Mouse (Mus musculus) v-Abl transformed pro-B cells (cell line): ENCODE data around the gene Ddx19a.

Experiments
- in situ Hi-C, 2 experiments: fragments of 400-800 bp; cut with MboI; formaldehyde crosslinking; loops; one replicate each; pipeline ENCODE4 v1.15.1; 2025; ENCODE audit not compliant: unreplicated experiment in 2 of 2

The Ddx19a gene

GRCm38 (mm10) chr8:110977987-110978386 lies 19.6 kb downstream of the Ddx19a start:
- in situ Hi-C loops = loop anchor here in 1 of 2 experiments (10.0 kb wide), 1 partner anchor 113 kb away; no protein-coding TSS in a partner anchor

DNA sequence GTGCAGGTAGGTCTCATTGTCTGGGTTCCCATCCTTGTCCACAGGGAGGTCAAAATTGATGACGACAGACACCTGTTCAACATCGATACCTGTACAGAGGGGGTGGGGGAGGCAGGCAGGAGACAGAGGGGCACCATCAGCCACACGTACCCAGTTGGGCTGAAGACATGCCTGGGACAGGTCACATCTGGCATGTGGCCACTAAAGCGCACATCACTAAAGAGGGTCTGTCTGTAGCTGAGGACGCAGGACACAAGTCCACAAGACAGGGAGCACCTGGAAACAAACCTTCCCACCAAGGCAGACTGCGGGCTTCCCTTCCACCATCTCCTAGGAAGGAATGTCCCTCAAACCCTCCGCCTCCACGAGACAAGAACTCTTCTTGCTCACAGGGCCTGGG lies 21.1 kb downstream of the Ddx19a start:
- in situ Hi-C loops = loop anchor here in 1 of 2 experiments (10.0 kb wide), 1 partner anchor 112 kb away; no protein-coding TSS in a partner anchor

DNA sequence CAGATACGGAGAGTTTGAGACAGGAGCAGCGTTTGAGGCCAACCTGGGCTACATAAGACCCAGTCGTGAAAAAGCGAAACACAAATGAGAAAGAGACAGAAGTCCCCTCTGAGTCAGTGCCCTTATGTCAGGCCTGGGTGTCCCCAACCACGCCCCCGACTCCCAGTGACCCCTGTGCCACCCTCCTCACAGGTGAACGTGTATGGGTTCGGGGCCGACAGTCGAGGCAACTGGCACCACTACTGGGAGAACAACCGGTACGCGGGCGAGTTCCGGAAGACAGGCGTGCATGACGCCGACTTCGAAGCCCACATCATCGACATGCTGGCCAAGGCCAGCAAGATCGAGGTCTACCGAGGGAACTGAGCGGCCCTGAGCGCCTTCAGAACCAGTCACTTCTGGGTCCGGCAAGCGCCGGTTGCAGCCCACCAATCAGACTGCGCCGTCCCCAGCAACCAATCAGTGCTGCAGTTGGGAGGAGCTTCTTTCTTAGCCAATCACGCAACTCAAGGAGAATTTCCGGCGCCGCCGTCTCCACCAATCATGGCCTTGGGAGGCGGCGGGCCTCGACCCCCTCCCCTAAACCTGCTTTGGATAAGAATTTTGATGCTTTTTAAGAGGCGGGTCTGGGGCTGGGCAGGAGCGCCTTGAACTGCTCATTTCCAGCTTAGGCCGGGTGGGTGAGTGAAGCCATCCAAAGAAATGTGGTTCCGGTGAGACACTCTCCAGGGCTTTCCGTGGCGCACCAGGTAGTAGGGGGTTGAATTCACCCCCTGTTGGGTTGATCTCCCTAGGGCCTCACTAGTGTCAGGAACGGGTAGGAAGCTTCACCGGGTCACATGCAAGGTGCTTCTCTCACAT lies 27.5 kb downstream of the Ddx19a start:
- in situ Hi-C loops = loop anchor here (5.0 to 10.0 kb wide), 2 partner anchors 58 to 105 kb away; no protein-coding TSS in a partner anchor

- in situ Hi-C loops = loop anchor here in 1 of 2 experiments (5.0 kb wide), 1 partner anchor 55 kb away; no protein-coding TSS in a partner anchor
Measured at GRCm38 (mm10) chr8:110967326-110967725, 30.3 kb downstream of the Ddx19a start.

GRCm38 (mm10) chr8:110966586-110966985 lies 31.0 kb downstream of the Ddx19a start:
- in situ Hi-C loops = loop anchor here in 1 of 2 experiments (5.0 kb wide), 1 partner anchor 54 kb away; no protein-coding TSS in a partner anchor

DNA sequence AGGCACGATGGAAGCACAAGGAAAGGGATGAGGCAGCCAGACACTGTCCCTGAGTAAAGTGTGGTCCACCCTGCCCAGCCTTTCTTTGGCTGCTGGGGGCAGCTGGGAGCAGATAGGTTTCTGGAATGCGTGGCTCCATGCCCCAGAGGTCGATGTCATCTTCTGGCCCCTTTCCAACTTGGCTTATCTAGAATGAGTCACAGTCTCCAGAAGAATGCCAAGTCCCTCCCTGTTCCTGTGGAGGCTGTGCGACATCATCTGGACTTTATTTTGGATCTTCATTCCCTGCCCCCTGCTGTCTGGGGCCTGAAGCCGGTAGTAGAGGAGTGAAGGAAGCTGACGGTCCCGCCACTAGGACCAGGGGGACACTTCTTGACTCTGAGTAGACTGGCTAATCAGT lies 32.0 kb downstream of the Ddx19a start:
- in situ Hi-C loops = loop anchor here in 1 of 2 experiments (5.0 kb wide), 1 partner anchor 53 kb away; no protein-coding TSS in a partner anchor

DNA sequence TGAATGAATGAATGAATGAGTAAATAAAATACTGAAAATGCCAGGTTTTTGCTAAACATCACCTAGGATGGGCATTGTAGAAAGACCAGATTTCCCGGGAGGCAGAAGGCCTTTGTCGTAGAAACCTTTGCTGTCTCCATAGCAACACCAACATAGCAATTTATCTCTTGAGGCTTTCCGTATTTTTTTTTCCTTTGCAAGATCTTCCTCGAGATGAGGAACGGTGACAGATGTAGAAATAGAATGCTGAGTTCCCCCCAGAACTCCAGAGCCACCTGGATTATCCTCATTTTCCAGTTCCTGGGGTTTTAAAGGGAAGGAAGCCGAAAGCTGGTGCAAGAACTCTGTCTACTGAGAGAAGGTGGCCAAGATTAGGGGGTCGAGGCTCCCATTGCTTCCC lies 32.9 kb downstream of the Ddx19a start:
- in situ Hi-C loops = loop anchor here in 1 of 2 experiments (5.0 kb wide), 1 partner anchor 52 kb away; no protein-coding TSS in a partner anchor

- in situ Hi-C loops = no loop called here
Measured at GRCm38 (mm10) chr8:110963051-110963450, 34.5 kb downstream of the Ddx19a start.

GRCm38 (mm10) chr8:110959906-110960305 lies 37.7 kb downstream of the Ddx19a start:
- in situ Hi-C loops = loop anchor here in 1 of 2 experiments (5.0 kb wide), 1 partner anchor 38 kb away; no protein-coding TSS in a partner anchor

- in situ Hi-C loops = loop anchor here in 1 of 2 experiments (5.0 kb wide), 1 partner anchor 37 kb away; no protein-coding TSS in a partner anchor
Measured at GRCm38 (mm10) chr8:110959071-110959780, 38.4 kb downstream of the Ddx19a start.

- in situ Hi-C loops = loop anchor here in 1 of 2 experiments (5.0 kb wide), 1 partner anchor 36 kb away; no protein-coding TSS in a partner anchor
Measured at GRCm38 (mm10) chr8:110958553-110958952, 39.0 kb downstream of the Ddx19a start.

- in situ Hi-C loops = loop anchor here in 1 of 2 experiments (5.0 kb wide), 1 partner anchor 36 kb away; no protein-coding TSS in a partner anchor
Measured at GRCm38 (mm10) chr8:110958135-110958534, 39.5 kb downstream of the Ddx19a start.

DNA sequence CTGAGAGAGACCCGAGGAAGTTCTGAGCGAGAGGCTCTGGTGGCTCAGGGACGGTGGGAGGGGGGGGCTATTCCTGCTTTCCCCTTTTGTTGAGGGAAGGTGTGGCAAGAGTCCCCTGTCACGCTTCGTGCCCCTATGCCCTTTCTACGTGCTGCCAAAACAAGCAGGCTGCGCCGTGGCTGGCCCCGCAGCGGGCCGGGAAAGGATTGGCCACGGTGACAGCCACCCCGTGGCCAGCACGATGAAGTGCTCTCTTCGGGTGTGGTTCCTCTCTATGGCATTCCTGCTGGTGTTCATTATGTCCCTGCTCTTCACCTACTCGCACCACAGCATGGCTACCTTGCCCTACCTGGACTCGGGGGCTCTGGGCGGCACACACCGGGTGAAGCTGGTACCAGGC lies 40.1 kb downstream of the Ddx19a start:
- in situ Hi-C loops = loop anchor here in 1 of 2 experiments (5.0 kb wide), 1 partner anchor 35 kb away; no protein-coding TSS in a partner anchor

DNA sequence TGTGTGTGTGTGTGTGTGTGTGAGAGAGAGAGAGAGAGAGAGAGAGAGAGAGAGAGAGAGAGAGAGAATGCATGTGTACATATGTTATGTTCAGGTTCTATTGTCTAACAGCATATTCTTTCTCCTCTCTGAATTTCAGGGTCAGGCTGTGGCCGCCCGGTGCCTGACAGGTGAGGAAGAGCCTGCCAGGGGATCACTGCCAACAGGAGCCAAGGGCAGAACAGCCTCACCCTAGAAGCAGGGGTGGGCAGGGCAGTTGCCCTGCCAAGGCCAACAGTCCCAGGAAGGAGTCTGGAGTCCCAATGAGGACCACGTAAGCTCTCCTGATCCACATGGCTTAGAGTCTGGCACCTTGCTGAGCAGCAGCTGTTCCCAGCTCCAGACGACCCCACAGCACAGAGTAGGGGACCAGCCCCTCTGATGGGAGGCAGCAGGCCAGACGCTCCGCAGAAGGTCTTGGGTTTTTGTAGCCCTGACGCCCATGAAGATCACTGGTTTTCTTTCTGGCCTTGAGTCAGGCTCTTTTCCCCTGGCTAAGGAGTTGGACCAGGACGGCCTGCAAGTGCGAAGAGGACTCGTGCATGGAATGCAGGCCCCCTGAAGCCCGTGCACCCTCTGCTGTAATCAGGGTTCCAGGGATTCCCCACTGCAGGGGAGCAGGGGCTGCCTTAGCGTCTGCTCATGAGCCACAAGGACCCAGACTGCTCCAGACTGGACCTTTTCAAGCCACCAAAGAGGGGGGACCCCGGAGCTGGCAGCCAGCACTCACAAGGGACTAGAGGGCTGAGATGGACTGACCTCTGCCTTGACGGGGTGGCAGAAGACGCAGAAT lies 40.8 kb downstream of the Ddx19a start:
- in situ Hi-C loops = loop anchor here in 1 of 2 experiments (5.0 kb wide), 1 partner anchor 35 kb away; no protein-coding TSS in a partner anchor

GRCm38 (mm10) chr8:110954776-110955175 lies 42.8 kb downstream of the Ddx19a start:
- in situ Hi-C loops = loop anchor here in 1 of 2 experiments (5.0 kb wide), 1 partner anchor 32 kb away; no protein-coding TSS in a partner anchor

DNA sequence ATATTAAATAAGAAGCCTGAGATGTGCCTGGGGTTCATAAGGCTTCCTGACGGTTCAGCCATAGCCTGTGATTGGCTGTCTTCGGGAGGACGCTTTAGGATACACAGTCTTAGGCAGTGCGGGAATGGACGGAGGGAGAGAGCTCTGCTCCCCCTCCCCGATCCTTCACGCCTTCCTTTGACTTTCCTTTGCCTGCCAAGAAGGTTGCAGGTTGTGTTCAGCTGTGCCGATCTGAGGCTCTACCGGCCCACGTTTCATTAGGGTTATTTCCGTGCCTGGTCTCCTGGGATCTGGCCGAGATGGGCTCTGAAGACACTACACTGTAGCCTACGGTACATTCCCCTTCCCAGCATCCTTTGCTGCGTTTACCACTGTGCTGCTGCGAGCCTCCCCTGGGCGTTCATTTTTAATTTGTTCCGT lies 47.5 kb downstream of the Ddx19a start:
- in situ Hi-C loops = no loop called here

GRCm38 (mm10) chr8:110945716-110946115 lies 51.9 kb downstream of the Ddx19a start:
- in situ Hi-C loops = no loop called here

GRCm38 (mm10) chr8:110944276-110944876 lies 53.2 kb downstream of the Ddx19a start:
- in situ Hi-C loops = no loop called here

GRCm38 (mm10) chr8:110941453-110941948 lies 56.1 kb downstream of the Ddx19a start:
- in situ Hi-C loops = no loop called here
